Mouse (Mus musculus) small intestine, adult 2 months (tissue): ENCODE data around the gene Prrt1.

ENCODE experiments used
- CTCF ChIP-seq: fragments of 200-500 bp; IDR thresholded peaks from 2 replicates; pipeline ENCODE4 v1.5.1; 2012; ENCODE audit warnings: low read depth, mild to moderate bottlenecking, control low read depth, inconsistent platforms, low read length, moderate library complexity, mixed read lengths; ENCODE audit not compliant: insufficient replicate concordance, insufficient read length; ENCODE audit errors: extremely low read depth
- POLR2A ChIP-seq: fragments of 200-500 bp; IDR thresholded peaks from 2 replicates; pipeline ENCODE4 v1.6.1; 2012; ENCODE audit warnings: low read depth, mild to moderate bottlenecking, control low read depth, inconsistent platforms, low read length, moderate library complexity

GRCm38 (mm10) chr17:34604511-34605237 is 24.7 kb upstream of the Prrt1 start:
- TF ChIP-seq POLR2A (no peak), CTCF (no peak)
